Mouse (Mus musculus) liver, postnatal 0 days (tissue): Measurements from ENCODE around the gene Osbpl9. TPM values are rescaled to one million over a fixed set of nuclear protein-coding genes. Genes with fewer than 3 reads are reported as not detected.

Experiments
- ATAC-seq: fragments of 200-750 bp; cut with Nextera tagmentation; 2 replicates; pipeline ENCODE4 v1.8.0; 2017; ENCODE audit warnings: mild to moderate bottlenecking, moderate library complexity
- DNase-seq: peaks from one replicate; pipeline ENCODE4 v3.0.0-alpha.2; 2016
- H3K27ac ChIP-seq: fragments of 300-500 bp; sonication (generic); 2 replicates; pipeline ENCODE4 v1.5.1; 2014; ENCODE audit warnings: antibody characterized with exemption, moderate library complexity, mild to moderate bottlenecking, low read depth
- H3K27me3 ChIP-seq: fragments of 300-500 bp; sonication (generic); 2 replicates; pipeline ENCODE4 v1.6.1; 2014; ENCODE audit warnings: low read length, control low read depth, mixed read lengths; ENCODE audit not compliant: insufficient read depth
- H3K36me3 ChIP-seq: fragments of 300-500 bp; sonication (generic); replicated peaks from 2 replicates; pipeline ENCODE4 v1.6.1; 2014; ENCODE audit warnings: mild to moderate bottlenecking, control low read depth, low read length, moderate library complexity, mixed read lengths; ENCODE audit not compliant: insufficient read depth
- H3K4me1 ChIP-seq: fragments of 300-500 bp; sonication (generic); 2 replicates; pipeline ENCODE4 v1.6.1; 2014; ENCODE audit warnings: antibody characterized with exemption, mild to moderate bottlenecking, control low read depth; ENCODE audit not compliant: insufficient read depth
- H3K4me2 ChIP-seq: fragments of 300-500 bp; sonication (generic); 2 replicates; pipeline ENCODE4 v1.6.1; 2014; ENCODE audit warnings: low read depth, mild to moderate bottlenecking, low read length, moderate library complexity, mixed read lengths
- H3K4me3 ChIP-seq: fragments of 300-500 bp; sonication (generic); 2 replicates; pipeline ENCODE4 v1.5.1; 2014; ENCODE audit warnings: low read depth, low read length
- H3K9ac ChIP-seq: fragments of 300-500 bp; sonication (generic); replicated peaks from 2 replicates; pipeline ENCODE4 v1.6.1; 2014; ENCODE audit warnings: mild to moderate bottlenecking, moderate library complexity
- H3K9me3 ChIP-seq: fragments of 300-500 bp; sonication (generic); 2 replicates; pipeline ENCODE4 v1.6.1; 2016; ENCODE audit warnings: mild to moderate bottlenecking, control low read depth, low read length, mixed read lengths
- CTCF ChIP-seq: sonication (generic); IDR thresholded peaks from 2 replicates; pipeline ENCODE4 v1.5.1; 2016; ENCODE audit warnings: antibody characterized with exemption, low read depth
- EP300 ChIP-seq: IDR thresholded peaks from 2 replicates; pipeline ENCODE4 v1.6.1; 2016; ENCODE audit warnings: antibody characterized with exemption, low read depth, mild to moderate bottlenecking
- WGBS: fragments of 180-500 bp; shearing (Covaris S2); extraction: QIAGEN DNeasy Blood & Tissue Kit; methylation state at CpG from one replicate; pipeline ENCODE4 v1.1.7; 2014; ENCODE audit not compliant: insufficient replicate concordance; 5-methylcytosine and 5-hydroxymethylcytosine counted together
- polyA plus RNA-seq: library from polyadenylated mRNA; unstranded; fragments of >200 nt; fragmentation: Nextera tagmentation; extraction: Ambion mirVana; gene quantifications from 2 replicates; pipeline ENCODE4 v1.2.1, GENCODE M21; 2015

The Osbpl9 gene
- 28.2 and 29.3 TPM in 2 replicates for polyA plus RNA-seq

DNA sequence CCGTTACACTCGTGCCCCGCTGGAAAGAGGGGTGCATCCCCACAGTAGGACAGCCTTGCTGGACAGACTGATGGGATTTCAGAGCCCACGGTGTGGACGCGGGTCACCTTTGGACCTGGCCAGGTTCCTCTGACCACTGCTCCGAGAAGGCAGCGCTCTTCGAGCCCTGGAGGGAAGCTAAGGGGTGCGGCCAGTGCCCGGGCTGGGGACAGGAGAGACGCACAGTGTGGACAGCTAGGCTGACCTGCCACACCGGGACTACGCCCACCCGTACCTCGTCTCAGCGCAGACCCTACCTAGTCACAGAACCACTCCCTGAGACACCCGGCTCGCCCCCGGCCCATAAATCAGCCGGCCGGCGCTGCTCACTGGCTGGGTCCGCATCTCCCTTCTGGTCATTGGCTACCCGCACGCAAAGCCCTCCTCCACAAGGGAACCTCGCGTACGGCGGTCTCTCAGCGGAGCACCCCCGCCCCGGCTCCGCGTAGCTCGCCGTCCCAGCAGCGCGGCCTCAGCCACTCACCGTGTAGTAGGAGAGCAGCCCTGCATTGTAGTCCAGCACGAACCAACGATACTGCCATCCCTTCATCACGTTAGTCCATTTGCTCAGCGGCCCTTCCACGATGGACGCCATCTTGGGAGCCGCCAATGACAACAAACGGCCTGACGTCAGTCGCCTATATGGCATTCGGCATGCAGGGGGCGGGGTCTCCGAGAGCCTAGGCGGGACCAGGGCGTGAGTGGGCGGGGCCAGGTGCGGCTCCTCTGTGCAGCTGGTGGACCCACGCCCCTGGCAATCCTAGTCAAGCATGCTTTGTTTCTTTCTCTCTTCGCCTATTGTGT lies at the start of gene Osbpl9:
Osbpl9 (minus strand) TSS at position 691 of the 843 bp plus-strand sequence.
- WGBS: 0% methylated on average over 59 of the region's 59 CpGs
- DNase-seq: peak; percentile 99
- Histone ChIP-seq H3K4me3 (peak within 1 kb of the TSS; percentile 87), H3K4me2 (peak within 1 kb of the TSS; percentile 96), H3K9me3 (no peaks in the 10 kb centered on the region), H3K4me1 (peaks cover 33% of the 10 kb centered on the region), H3K36me3 (no peaks in the 10 kb centered on the region; the same call in 1 of the 2 replicates), H3K27ac (peak within 1 kb of the TSS; percentile 87), H3K27me3 (no peaks in the 10 kb centered on the region), H3K9ac (peak within 1 kb of the TSS; percentile 72)
- ATAC-seq: peak; percentile 96
- TF ChIP-seq CTCF (peak; percentile 19; the same call in 1 of the 2 replicates), EP300 (no peak)

DNA sequence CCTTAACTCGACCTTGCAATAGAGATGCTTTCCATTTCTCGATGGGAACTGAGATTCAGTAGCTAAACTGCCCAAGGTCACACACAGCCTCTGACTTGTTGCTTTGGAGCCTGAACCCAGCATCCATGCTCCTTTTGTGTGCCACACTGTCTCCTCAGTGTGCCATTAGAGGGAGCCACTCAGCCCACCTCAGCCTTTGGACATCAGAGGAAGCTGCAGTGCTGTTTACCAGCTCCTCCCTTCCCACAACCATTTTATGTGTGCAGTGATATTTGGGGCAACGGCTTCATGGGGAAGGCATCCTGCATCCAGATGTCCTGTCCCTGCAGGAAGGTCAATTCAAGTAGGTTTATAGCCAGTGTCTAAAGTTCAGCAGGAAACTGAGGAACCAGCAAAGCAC lies 49.5 kb upstream of the Osbpl9 start:
- Histone ChIP-seq H3K4me3 (no peak overlapping the region), H3K9me3 (no peaks in the 10 kb centered on the region), H3K27ac (no peak overlapping the region), H3K36me3 (no peaks in the 10 kb centered on the region), H3K27me3 (no peaks in the 10 kb centered on the region), H3K4me1 (peaks cover 11% of the 10 kb centered on the region), H3K4me2 (no peak overlapping the region), H3K9ac (no peak overlapping the region)
- TF ChIP-seq CTCF: peak; percentile 81
- no peak for TF ChIP-seq EP300
- ATAC-seq: peak; percentile 50; the same call in 1 of the 2 replicates
- 24% methylated on average over 3 of the region's 3 CpGs for WGBS
- peak; percentile 41 for DNase-seq

DNA sequence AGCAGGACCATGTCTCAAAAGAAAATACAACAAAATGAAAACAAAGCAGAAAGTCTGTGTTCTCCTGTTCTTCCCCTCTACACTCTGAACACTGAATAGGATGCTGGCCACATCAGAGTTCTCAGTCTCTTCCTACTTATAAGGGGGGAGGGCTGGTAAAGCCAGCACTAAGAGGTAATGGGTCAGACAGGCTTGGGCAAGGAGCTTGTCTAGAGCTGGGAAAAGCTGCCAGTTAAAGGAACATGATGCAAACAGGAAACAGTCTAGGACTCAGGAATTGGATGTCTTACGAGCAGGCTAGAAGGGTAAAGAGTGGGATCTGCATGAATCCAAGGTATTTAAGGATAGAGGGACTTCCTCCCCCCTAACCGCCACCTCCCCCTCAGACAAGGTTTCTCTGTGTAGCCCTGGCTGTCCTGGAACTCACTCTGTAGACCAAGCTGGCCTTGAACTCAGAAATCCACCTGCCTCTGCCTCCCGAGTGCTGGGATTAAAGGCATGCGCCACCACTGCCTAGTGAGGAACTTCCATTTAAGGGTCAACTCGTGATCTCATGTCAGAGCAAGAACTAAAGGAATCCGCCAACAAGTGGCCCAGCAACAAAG lies 43.0 kb upstream of the Osbpl9 start:
- Histone ChIP-seq H3K4me2 (no peak overlapping the region), H3K36me3 (no peaks in the 10 kb centered on the region), H3K27me3 (no peaks in the 10 kb centered on the region), H3K9me3 (no peaks in the 10 kb centered on the region), H3K4me3 (no peak overlapping the region), H3K9ac (no peak overlapping the region), H3K4me1 (no peaks in the 10 kb centered on the region), H3K27ac (no peak overlapping the region)
- DNase-seq: no peak
- ATAC-seq: no peak
- TF ChIP-seq EP300 (no peak), CTCF (no peak)
- WGBS: 65% methylated on average over 6 of the region's 6 CpGs

DNA sequence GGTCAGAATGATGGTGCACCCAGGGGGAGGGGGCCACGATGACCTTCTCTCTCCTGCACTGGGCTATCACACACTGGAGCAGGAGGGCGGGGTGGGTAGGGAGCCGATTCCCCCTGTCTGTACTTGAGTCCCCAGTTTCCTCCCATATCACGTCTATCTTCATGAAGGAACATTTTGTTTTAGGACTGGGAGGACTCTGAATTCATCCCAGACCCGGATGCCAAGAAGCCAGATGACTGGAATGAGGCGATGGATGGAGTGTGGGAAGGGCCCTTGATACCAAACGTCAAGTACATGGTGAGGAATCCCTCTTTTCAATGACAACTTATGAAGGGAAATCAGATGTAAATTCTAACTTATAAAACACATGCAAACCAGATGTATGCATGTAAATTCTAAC lies 42.4 kb upstream of the Osbpl9 start:
- Histone ChIP-seq H3K4me3 (no peak overlapping the region), H3K27ac (no peak overlapping the region), H3K27me3 (no peaks in the 10 kb centered on the region), H3K36me3 (no peaks in the 10 kb centered on the region), H3K9me3 (no peaks in the 10 kb centered on the region), H3K4me1 (no peaks in the 10 kb centered on the region), H3K9ac (no peak overlapping the region), H3K4me2 (no peak overlapping the region)
- DNase-seq: no peak
- WGBS: 79% methylated on average over 7 of the region's 7 CpGs
- TF ChIP-seq EP300: no peak
- no peak for TF ChIP-seq CTCF
- ATAC-seq: no peak

DNA sequence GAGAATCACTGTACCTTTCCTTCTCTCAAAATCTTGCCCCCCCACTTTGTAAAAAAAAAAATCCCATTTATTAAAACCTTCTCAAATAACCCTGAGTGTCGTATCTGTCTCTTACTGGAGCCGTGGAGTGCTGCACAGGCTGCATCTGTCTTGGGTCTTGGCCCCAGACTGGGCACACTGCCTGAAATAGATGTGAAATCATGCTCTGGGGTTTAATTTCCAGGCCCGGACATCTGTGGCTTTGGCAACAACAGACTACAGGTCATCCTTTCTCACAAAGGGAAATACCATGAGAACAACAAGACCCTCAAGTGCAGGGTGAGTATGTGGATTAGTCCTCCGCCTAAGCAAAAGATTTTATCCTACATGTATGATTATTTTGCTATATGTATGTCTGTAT lies 39.9 kb upstream of the Osbpl9 start:
- TF ChIP-seq CTCF (no peak), EP300 (no peak)
- no peak overlapping the region for H3K27ac ChIP-seq
- H3K9ac ChIP-seq: no peak overlapping the region
- no peaks in the 10 kb centered on the region for H3K27me3 ChIP-seq
- DNase-seq: no peak
- no peak overlapping the region for H3K4me2 ChIP-seq
- H3K4me3 ChIP-seq: no peak overlapping the region
- no peaks in the 10 kb centered on the region for H3K36me3 ChIP-seq
- H3K4me1 ChIP-seq: no peaks in the 10 kb centered on the region
- no peak for ATAC-seq
- WGBS: 79% methylated on average over 4 of the region's 4 CpGs
- H3K9me3 ChIP-seq: no peaks in the 10 kb centered on the region

DNA sequence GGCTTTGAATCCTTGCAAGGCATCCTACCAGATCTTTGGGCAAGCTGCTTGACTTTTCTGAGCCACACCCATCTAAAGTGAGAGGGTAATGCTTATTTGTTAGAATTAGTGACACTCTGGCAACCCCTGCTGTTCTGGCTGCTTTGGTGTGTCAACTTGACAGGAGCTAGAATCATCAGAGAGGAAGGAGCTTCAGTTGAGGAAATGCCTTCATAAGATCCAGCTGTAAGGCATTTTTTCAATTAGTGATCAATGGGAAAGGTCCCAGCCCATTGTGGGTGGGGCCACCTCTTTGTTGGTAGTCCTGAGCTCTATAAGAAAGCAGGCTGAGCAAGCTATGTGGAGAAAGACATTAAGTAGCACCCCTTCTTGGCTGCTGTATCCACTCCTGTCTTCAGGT lies 39.1 kb upstream of the Osbpl9 start:
- Histone ChIP-seq H3K4me2 (no peak overlapping the region), H3K27ac (no peak overlapping the region), H3K36me3 (no peaks in the 10 kb centered on the region), H3K9me3 (no peaks in the 10 kb centered on the region), H3K9ac (no peak overlapping the region), H3K27me3 (no peaks in the 10 kb centered on the region), H3K4me1 (no peaks in the 10 kb centered on the region), H3K4me3 (no peak overlapping the region)
- TF ChIP-seq CTCF (no peak), EP300 (no peak)
- DNase-seq: no peak
- ATAC-seq: no peak
